In genomic region chr9:47858778-47859395, GRCm38 (mm10) we compare ENCODE assay signal across 15 mouse cellular contexts.
DNase-seq lines count a peak whose midpoint lies in the region; ATAC-seq and TF ChIP-seq lines count a peak whose summit lies in the region.
"Had no signal": no experiment of that assay in that cellular context is flagged by ENCODE, and none has a peak within 500 bp of the region (broad histone marks: within the 10 kb centered on the region; RNA-seq: fewer than 3 reads in every experiment).

No protein-coding gene starts in this region.

- H3K9me3 ChIP-seq in hindbrain, embryonic 12.5 days (replicated peaks) = no peaks in the 10 kb centered on the region
- no peaks in the 10 kb centered on the region for H3K9me3 ChIP-seq in hindbrain, embryonic 10.5 days
- H3K9me3 ChIP-seq in embryonic facial prominence, embryonic 14.5 days (ENCODE audit: control insufficient read depth, low read length) = no peaks in the 10 kb centered on the region

- H3K36me3 ChIP-seq in hindbrain, embryonic 12.5 days = no peaks in the 10 kb centered on the region
- peaks cover 6% of the 10 kb centered on the region for H3K36me3 ChIP-seq in hindbrain, embryonic 10.5 days
- no peaks in the 10 kb centered on the region for H3K36me3 ChIP-seq in embryonic facial prominence, embryonic 14.5 days (ENCODE audit: control insufficient read depth, insufficient read depth, low read length)
- no peaks in the 10 kb centered on the region for H3K36me3 ChIP-seq in myocyte (ENCODE audit: control insufficient read depth, insufficient read depth)

- 0 out of 2 replicates have a peak, but pooled peaks cover 3% of the 10 kb centered on the region for H3K27me3 ChIP-seq in hindbrain, embryonic 12.5 days
- no peaks in the 10 kb centered on the region for H3K27me3 ChIP-seq in hindbrain, embryonic 10.5 days (ENCODE audit: insufficient read depth, poor library complexity, severe bottlenecking)
- no peaks in the 10 kb centered on the region for H3K27me3 ChIP-seq in embryonic facial prominence, embryonic 14.5 days (replicated peaks; ENCODE audit: control insufficient read depth, insufficient read depth, low read length)
- no peaks in the 10 kb centered on the region for H3K27me3 ChIP-seq in myocyte (ENCODE audit: control insufficient read depth, insufficient read depth, insufficient read length)
- H3K27me3 ChIP-seq: CH12.LX had no signal

- no peak overlapping the region for H3K4me2 ChIP-seq in hindbrain, embryonic 12.5 days (replicated peaks)
- no peak overlapping the region; the same call in 1 of the 2 replicates for H3K4me2 ChIP-seq in embryonic facial prominence, embryonic 14.5 days (ENCODE audit: low read depth, low read length)
- peak overlapping the region; percentile 12 for H3K4me2 ChIP-seq in myocyte (ENCODE audit: low read depth)

- no peak overlapping the region for H3K9ac ChIP-seq in hindbrain, embryonic 12.5 days
- no peak overlapping the region for H3K9ac ChIP-seq in embryonic facial prominence, embryonic 14.5 days (ENCODE audit: low read depth, low read length)
- H3K9ac ChIP-seq: liver, postnatal 0 days had no signal

- no peak overlapping the region for H3K4me3 ChIP-seq in hindbrain, embryonic 12.5 days
- H3K4me3 ChIP-seq in hindbrain, embryonic 10.5 days = no peak overlapping the region
- no peak overlapping the region for H3K4me3 ChIP-seq in embryonic facial prominence, embryonic 14.5 days (ENCODE audit: low read depth, low read length)
- no peak overlapping the region for H3K4me3 ChIP-seq in myocyte

- H3ac ChIP-seq in myocyte (ENCODE audit: control insufficient read depth, insufficient read length) = no peak overlapping the region

- WGBS in hindbrain, embryonic 12.5 days = 60% methylated on average over 10 of the region's 10 CpGs
- WGBS in hindbrain, embryonic 10.5 days = 76% methylated on average over 10 of the region's 10 CpGs
- 52% methylated on average over 10 of the region's 10 CpGs for WGBS in embryonic facial prominence, embryonic 14.5 days

- DNase-seq in hindbrain, embryonic 10.5 days (ENCODE audit: low spot score) = no peak
- peak; percentile 80 for DNase-seq in Muller cell, postnatal 12 days (ENCODE audit: inconsistent ontology term)
- DNase-seq in embryonic facial prominence, embryonic 14.5 days (ENCODE audit: low spot score) = peak; percentile 47
- DNase-seq in yolk sac, embryonic 10.5 days (ENCODE audit: low spot score) = no peak
- DNase-seq in embryo, embryonic 9.5 days (ENCODE audit: extremely low spot score) = no peak
- DNase-seq: adrenal gland, adult 8-10 months; cerebellum, adult 18-20 months; gastrocnemius, postnatal 14 days; kidney, adult 8-10 months; liver; liver, postnatal 0 days; right cerebral cortex, adult 18-20 months had no signal

- H3K27ac ChIP-seq in hindbrain, embryonic 12.5 days = peak overlapping the region; percentile 49; the same call in 1 of the 2 replicates
- no peak overlapping the region for H3K27ac ChIP-seq in hindbrain, embryonic 10.5 days
- H3K27ac ChIP-seq in embryonic facial prominence, embryonic 14.5 days (replicated peaks; ENCODE audit: low read depth, low read length) = peak overlapping the region; percentile 13; the same call in 1 of the 2 replicates

- ATAC-seq in hindbrain, embryonic 12.5 days (ENCODE audit: low FRiP score) = no peak
- no peak for ATAC-seq in embryonic facial prominence, embryonic 14.5 days (ENCODE audit: low read depth)
- ATAC-seq: liver, postnatal 0 days had no signal

- H3K4me1 ChIP-seq in hindbrain, embryonic 12.5 days = peaks cover 15% of the 10 kb centered on the region
- peaks cover 36% of the 10 kb centered on the region; the same call in 1 of the 2 replicates for H3K4me1 ChIP-seq in hindbrain, embryonic 10.5 days (replicated peaks)
- peaks cover 9% of the 10 kb centered on the region for H3K4me1 ChIP-seq in embryonic facial prominence, embryonic 14.5 days (ENCODE audit: control insufficient read depth, insufficient read depth, low read length)

- no peak for TF ChIP-seq POLR2A in myocyte (IDR thresholded peaks at IDR 0.05; ENCODE audit: insufficient read length, low read depth)

- no peaks in the 10 kb centered on the region for H3K79me2 ChIP-seq in myocyte (ENCODE audit: control insufficient read depth, insufficient read depth)

TF ChIP-seq in myocyte, 11 proteins besides CTCF, POLR2A, EP300 and RAD21:
- no peak for TF ChIP-seq REST (IDR thresholded peaks at IDR 0.05; ENCODE audit: insufficient read depth, insufficient read length)
- no peak for TF ChIP-seq USF1 (IDR thresholded peaks at IDR 0.05; ENCODE audit: low read depth)
- TF ChIP-seq SRF (IDR thresholded peaks at IDR 0.05; ENCODE audit: control insufficient read depth, insufficient read length, low read depth) = no peak
- no peak for TF ChIP-seq TCF12 (IDR thresholded peaks at IDR 0.05; ENCODE audit: insufficient read depth, poor library complexity, severe bottlenecking)
- TF ChIP-seq POLR2AphosphoS2 (IDR thresholded peaks at IDR 0.05; ENCODE audit: insufficient read length, low read depth) = no peak

Comparison
In these comparisons a context has a peak if more than half of its experiments do, and no peak if none do; other contexts are left out.
1. DNase-seq: peak in Muller cell, postnatal 12 days (single experiment) and embryonic facial prominence, embryonic 14.5 days (single experiment); none in hindbrain, embryonic 10.5 days (single experiment), yolk sac, embryonic 10.5 days (single experiment) and embryo, embryonic 9.5 days (single experiment).